Mouse (Mus musculus) C2C12 (cell line): ENCODE results near the gene Sfxn1.

Source experiments
- CTCF ChIP-seq: IDR thresholded peaks from one replicate; pipeline ENCODE4 v1.5.1; 2011; ENCODE audit not compliant: control insufficient read depth, insufficient read depth, insufficient read length
- MAX ChIP-seq: IDR thresholded peaks from one replicate; pipeline ENCODE4 v1.6.1; 2011; ENCODE audit warnings: mild to moderate bottlenecking, control low read depth

GRCm38 (mm10) chr13:54076762-54077460, 5.2 kb downstream of the Sfxn1 start:
- TF ChIP-seq CTCF: no peak
- TF ChIP-seq MAX: no peak
